Mouse (Mus musculus) limb, embryonic 14.5 days (tissue): ENCODE data around the gene Katna1. TPM values are rescaled to one million over a fixed set of nuclear protein-coding genes. Genes with fewer than 3 reads are reported as not detected.

Source experiments
- ATAC-seq: fragments of 200-750 bp; cut with Nextera tagmentation; 2 replicates; pipeline ENCODE4 v1.8.0; 2017; ENCODE audit warnings: low read depth, moderate number of reproducible peaks, moderate TSS enrichment; ENCODE audit not compliant: low FRiP score
- DNase-seq: peaks from one replicate; pipeline ENCODE4 v3.0.0-alpha.2; 2015; ENCODE audit warnings: low spot score
- H3K27ac ChIP-seq: fragments of 300-500 bp; sonication (generic); replicated peaks from 2 replicates; pipeline ENCODE4 v1.5.1; 2014; ENCODE audit warnings: low read depth, mild to moderate bottlenecking, low read length, moderate library complexity, mixed read lengths
- H3K27me3 ChIP-seq: fragments of 300-500 bp; sonication (generic); 2 replicates; pipeline ENCODE4 v1.6.1; 2014; ENCODE audit warnings: low read length, mixed read lengths; ENCODE audit not compliant: control insufficient read depth, insufficient read depth
- H3K36me3 ChIP-seq: fragments of 300-500 bp; sonication (generic); 2 replicates; pipeline ENCODE4 v1.6.1; 2014; ENCODE audit warnings: mild to moderate bottlenecking, low read length, moderate library complexity, mixed read lengths; ENCODE audit not compliant: control insufficient read depth, insufficient read depth
- H3K4me1 ChIP-seq: fragments of 300-500 bp; sonication (generic); 2 replicates; pipeline ENCODE4 v1.6.1; 2014; ENCODE audit warnings: antibody characterized with exemption, low read length, mixed read lengths; ENCODE audit not compliant: control insufficient read depth, insufficient read depth
- H3K4me2 ChIP-seq: fragments of 300-500 bp; sonication (generic); replicated peaks from 2 replicates; pipeline ENCODE4 v1.6.1; 2014; ENCODE audit warnings: low read depth, mild to moderate bottlenecking, low read length, moderate library complexity; ENCODE audit not compliant: severe bottlenecking
- H3K4me3 ChIP-seq: fragments of 300-500 bp; sonication (generic); replicated peaks from 2 replicates; pipeline ENCODE4 v1.5.1; 2014; ENCODE audit warnings: low read length
- H3K9ac ChIP-seq: fragments of 300-500 bp; sonication (generic); 2 replicates; pipeline ENCODE4 v1.6.1; 2014; ENCODE audit warnings: mild to moderate bottlenecking, low read depth, low read length, moderate library complexity; ENCODE audit not compliant: severe bottlenecking
- H3K9me3 ChIP-seq: fragments of 300-500 bp; sonication (generic); 2 replicates; pipeline ENCODE4 v1.6.1; 2016; ENCODE audit warnings: low read length; ENCODE audit not compliant: control insufficient read depth
- POLR2A ChIP-seq: fragments of 200-500 bp; IDR thresholded peaks from 2 replicates; pipeline ENCODE4 v1.8.0; 2012; ENCODE audit warnings: inconsistent platforms, mild to moderate bottlenecking, moderate library complexity, borderline replicate concordance; ENCODE audit not compliant: insufficient read depth, insufficient read length; ENCODE audit errors: extremely low read depth
- WGBS: fragments of 180-500 bp; shearing (Covaris S2); extraction: QIAGEN DNeasy Blood & Tissue Kit; methylation state at CpG from one replicate; pipeline ENCODE4 v1.1.7; 2014; 5-methylcytosine and 5-hydroxymethylcytosine counted together
- polyA plus RNA-seq, 2 experiments: library from polyadenylated mRNA; depleted of rRNA in 1 of 2; stranded (reverse) in 1 of 2; unstranded in 1 of 2; fragments of >200 nt; fragmentation: Nextera tagmentation in 1 of 2; extraction: Ambion mirVana in 1 of 2; gene quantifications; 2 replicates each; pipeline versions ENCODE4 v1.2.1 to v1.2.3; 2012 to 2014

Katna1 gene
- polyA plus RNA-seq, 2 experiments, result 22.7 to 58.4 TPM

GRCm38 (mm10) chr10:7748752-7749151, 23.0 kb downstream of the Katna1 start:
- peaks cover 68% of the 10 kb centered on the region for H3K36me3 ChIP-seq
- H3K4me2 ChIP-seq, result no peak overlapping the region
- no peaks in the 10 kb centered on the region for H3K4me1 ChIP-seq
- no peak overlapping the region for H3K4me3 ChIP-seq
- no peak for TF ChIP-seq POLR2A
- DNase-seq (no peak), ATAC-seq (no peak)
- 88% methylated on average over 6 of the region's 6 CpGs for WGBS
- H3K9me3 ChIP-seq, result no peaks in the 10 kb centered on the region
- H3K9ac ChIP-seq, result no peak overlapping the region
- H3K27me3 ChIP-seq, result no peaks in the 10 kb centered on the region
- H3K27ac ChIP-seq, result no peak overlapping the region

- Histone ChIP-seq H3K4me3 (no peak overlapping the region), H3K36me3 (peaks cover 74% of the 10 kb centered on the region), H3K27me3 (no peaks in the 10 kb centered on the region), H3K9ac (no peak overlapping the region), H3K27ac (no peak overlapping the region), H3K4me1 (no peaks in the 10 kb centered on the region), H3K9me3 (no peaks in the 10 kb centered on the region), H3K4me2 (no peak overlapping the region)
- DNase-seq (no peak), ATAC-seq (no peak)
- no peak for TF ChIP-seq POLR2A
- WGBS, result 90% methylated on average over 2 of the region's 2 CpGs
Observed at GRCm38 (mm10) chr10:7757544-7757943, 31.7 kb downstream of the Katna1 start.

- H3K4me3 ChIP-seq, result no peak overlapping the region
- H3K4me2 ChIP-seq, result no peak overlapping the region
- WGBS, result 98% methylated on average over 4 of the region's 4 CpGs
- H3K4me1 ChIP-seq, result no peaks in the 10 kb centered on the region
- H3K27ac ChIP-seq, result no peak overlapping the region
- H3K36me3 ChIP-seq, result peaks cover 75% of the 10 kb centered on the region
- H3K9me3 ChIP-seq, result no peaks in the 10 kb centered on the region
- no peak overlapping the region for H3K9ac ChIP-seq
- DNase-seq (no peak), ATAC-seq (no peak)
- no peak for TF ChIP-seq POLR2A
- no peaks in the 10 kb centered on the region for H3K27me3 ChIP-seq
Observed at GRCm38 (mm10) chr10:7772346-7772745, 46.5 kb downstream of the Katna1 start.

GRCm38 (mm10) chr10:7772769-7773168, 47.0 kb downstream of the Katna1 start:
- peaks cover 76% of the 10 kb centered on the region for H3K36me3 ChIP-seq
- 94% methylated on average over 1 of the region's 1 CpGs for WGBS
- no peak overlapping the region for H3K27ac ChIP-seq
- TF ChIP-seq POLR2A, result no peak
- no peaks in the 10 kb centered on the region for H3K4me1 ChIP-seq
- H3K9ac ChIP-seq, result no peak overlapping the region
- DNase-seq (no peak), ATAC-seq (no peak)
- H3K4me3 ChIP-seq, result no peak overlapping the region
- H3K9me3 ChIP-seq, result no peaks in the 10 kb centered on the region
- H3K27me3 ChIP-seq, result no peaks in the 10 kb centered on the region
- no peak overlapping the region for H3K4me2 ChIP-seq

- 94% methylated on average over 8 of the region's 8 CpGs for WGBS
- no peak overlapping the region for H3K4me3 ChIP-seq
- ATAC-seq, result no peak
- no peak overlapping the region for H3K27ac ChIP-seq
- no peak for TF ChIP-seq POLR2A
- no peak overlapping the region for H3K9ac ChIP-seq
- peaks cover 59% of the 10 kb centered on the region for H3K36me3 ChIP-seq
- H3K4me1 ChIP-seq, result no peaks in the 10 kb centered on the region
- no peaks in the 10 kb centered on the region for H3K27me3 ChIP-seq
- no peak for DNase-seq
- no peak overlapping the region for H3K4me2 ChIP-seq
- no peaks in the 10 kb centered on the region for H3K9me3 ChIP-seq
Observed at GRCm38 (mm10) chr10:7775421-7775820, 49.6 kb downstream of the Katna1 start.

- Histone ChIP-seq H3K4me2 (no peak overlapping the region), H3K27ac (no peak overlapping the region), H3K4me1 (no peaks in the 10 kb centered on the region), H3K9me3 (no peaks in the 10 kb centered on the region), H3K4me3 (no peak overlapping the region), H3K27me3 (no peaks in the 10 kb centered on the region), H3K9ac (no peak overlapping the region), H3K36me3 (peaks cover 31% of the 10 kb centered on the region)
- WGBS, result 90% methylated on average over 3 of the region's 3 CpGs
- no peak for TF ChIP-seq POLR2A
- ATAC-seq, result no peak
- DNase-seq, result no peak
Observed at GRCm38 (mm10) chr10:7778361-7778760, 52.6 kb downstream of the Katna1 start.
